Mouse (Mus musculus) gonadal fat pad, adult 2 months (tissue): ENCODE data around the gene Olfr1281. TPM values are rescaled to one million over a fixed set of nuclear protein-coding genes. Genes with fewer than 3 reads are reported as not detected.
"Not testable (repeated sequence)": the region's sequence is repeated elsewhere in the genome, so short reads cannot be mapped to it uniquely, and the experiment has no call there.

Experiments
- DNase-seq: peaks from one replicate; pipeline ENCODE4 v3.0.0-alpha.2; 2012; ENCODE audit warnings: low read depth
- polyA plus RNA-seq: library from polyadenylated mRNA; depleted of rRNA; stranded (reverse); fragments of >200 nt; gene quantifications from 2 replicates; pipeline ENCODE4 v1.2.3, GENCODE M21; 2012; rRNA removed

Olfr1281 gene
- not detected in 2 replicates for polyA plus RNA-seq

DNA sequence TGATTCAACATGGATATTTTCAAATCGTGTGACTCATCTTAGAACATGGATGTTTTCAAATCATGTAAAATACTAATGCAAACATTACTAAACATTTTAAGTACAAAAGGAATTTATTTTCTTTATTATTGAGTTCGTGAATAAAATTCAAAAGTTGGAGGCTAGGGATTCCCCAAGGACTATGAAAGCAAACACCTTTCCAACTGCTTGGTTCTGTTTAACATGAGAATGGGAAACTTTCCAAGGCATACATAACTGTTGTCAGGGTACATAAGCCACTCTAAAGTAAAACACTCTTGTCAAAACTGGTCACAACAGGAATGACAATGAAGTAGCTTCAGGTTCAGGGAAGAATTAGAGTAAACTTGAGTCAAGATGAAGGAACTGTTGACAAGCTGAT, at the start of gene Olfr1281:
Gene Olfr1281 (plus strand): TSS at position 301 of the 400 bp plus-strand sequence.
- DNase-seq: no peak

DNA sequence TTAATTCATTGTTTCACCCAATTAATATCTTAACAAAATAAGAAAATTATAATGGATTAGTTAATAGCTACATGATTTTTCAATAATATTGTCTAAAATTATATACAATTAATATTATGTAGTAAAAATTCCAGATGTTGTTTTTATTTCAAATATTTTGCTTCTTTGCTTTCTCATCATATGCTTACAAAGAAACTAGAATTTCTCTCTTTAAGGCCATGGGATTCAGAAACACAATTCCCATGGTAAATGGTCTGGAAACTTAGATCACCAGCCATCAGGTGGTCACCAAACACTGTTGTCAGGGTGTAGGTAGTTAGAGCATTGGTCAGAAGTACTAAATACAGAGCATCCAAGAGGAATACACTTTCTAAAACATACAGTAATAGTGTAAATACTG, 36.5 kb upstream of the Olfr1281 start, which contains the start of gene Olfr1278:
Gene Olfr1278 (plus strand): TSS at position 301 of the 400 bp plus-strand sequence.
- no peak for DNase-seq

DNA sequence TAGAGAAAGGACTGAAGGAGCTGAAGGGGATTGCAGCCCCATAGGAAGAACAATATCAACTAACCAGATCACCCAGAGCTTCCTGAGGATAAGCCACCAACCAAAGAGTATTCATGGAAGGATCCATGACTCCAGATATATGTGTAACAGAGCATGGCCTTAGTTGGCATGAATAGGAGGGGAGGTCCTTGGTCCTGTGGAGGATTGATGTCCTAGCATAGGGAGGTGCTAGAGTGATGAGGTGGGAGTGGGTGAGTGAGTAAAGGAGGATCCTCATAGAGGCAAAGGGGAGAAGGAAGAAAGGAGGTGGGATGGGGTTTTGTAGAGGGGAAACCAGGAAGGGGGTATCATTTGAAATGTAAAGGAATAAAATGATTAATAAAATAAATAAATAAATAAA, 27.8 kb upstream of the Olfr1281 start:
- no peak for DNase-seq

DNA sequence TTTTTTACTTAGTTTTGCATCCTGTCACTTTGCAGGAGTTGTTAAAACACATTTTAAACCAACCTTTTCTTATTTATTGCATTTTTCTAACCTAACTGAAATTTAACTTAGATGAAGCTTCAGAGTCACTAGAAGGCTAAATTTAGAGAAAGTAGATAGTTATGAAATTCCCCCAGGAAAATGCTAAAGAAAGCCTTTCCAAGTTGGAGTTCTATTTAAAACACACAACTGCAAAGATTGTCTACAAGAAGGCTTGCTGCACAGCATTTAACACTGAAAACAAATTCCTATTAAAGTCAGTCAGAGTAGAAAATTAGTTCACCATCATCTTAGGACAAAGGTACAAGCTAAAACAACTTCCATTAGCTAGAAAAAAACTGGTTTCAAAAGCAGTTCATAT, 25.9 kb upstream of the Olfr1281 start, which contains the start of gene Olfr1279:
Gene Olfr1279 (plus strand): TSS at position 262 of the 400 bp plus-strand sequence.
- DNase-seq: no peak

DNA sequence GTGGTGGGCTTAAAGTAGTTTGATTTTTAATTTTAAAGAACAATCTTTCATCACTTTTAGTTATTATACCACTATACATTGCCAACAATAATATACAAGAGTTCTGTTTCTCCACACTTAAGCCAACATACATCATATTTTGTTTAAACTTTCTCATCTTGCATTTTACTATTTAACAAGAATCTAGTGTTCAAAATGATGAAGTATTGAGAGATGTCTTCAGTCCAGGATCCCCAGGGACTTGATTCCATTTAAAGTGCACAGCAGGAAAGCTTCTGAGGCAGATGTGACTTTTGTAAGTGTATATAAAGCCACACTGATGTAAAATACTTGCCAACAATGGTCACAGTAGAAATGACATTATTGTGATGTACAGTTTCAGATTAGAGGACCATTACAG, 12.6 kb upstream of the Olfr1281 start, which contains the start of gene Olfr1280:
Gene Olfr1280 (plus strand): TSS at position 301 of the 400 bp plus-strand sequence.
- no peak for DNase-seq

DNA sequence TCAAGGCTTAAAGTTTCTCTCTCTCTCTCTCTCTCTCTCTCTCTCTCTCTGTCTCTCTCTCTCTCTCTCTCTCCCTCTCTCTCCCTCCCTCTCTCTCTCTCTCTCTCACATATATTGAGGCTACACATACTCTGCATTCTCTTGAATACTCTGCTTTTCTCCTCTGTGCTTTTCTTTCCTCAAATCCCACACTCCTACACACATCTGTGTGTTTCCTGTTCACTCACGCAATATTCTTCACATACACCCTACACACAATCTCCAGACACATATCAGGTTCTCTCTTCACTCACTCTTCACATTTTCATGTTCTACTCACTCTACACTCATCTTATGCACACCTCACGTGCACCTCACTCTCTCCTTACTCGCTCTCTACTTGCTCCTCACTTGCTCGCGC, 7.4 kb downstream of the Olfr1281 start:
- not testable (repeated sequence) for DNase-seq

- no peak for DNase-seq
Observed at GRCm38 (mm10) chr2:111335976-111336375, 9.7 kb downstream of the Olfr1281 start, which contains the start of gene Olfr1282. Olfr1282 (minus strand) TSS chr2:111336076.

DNA sequence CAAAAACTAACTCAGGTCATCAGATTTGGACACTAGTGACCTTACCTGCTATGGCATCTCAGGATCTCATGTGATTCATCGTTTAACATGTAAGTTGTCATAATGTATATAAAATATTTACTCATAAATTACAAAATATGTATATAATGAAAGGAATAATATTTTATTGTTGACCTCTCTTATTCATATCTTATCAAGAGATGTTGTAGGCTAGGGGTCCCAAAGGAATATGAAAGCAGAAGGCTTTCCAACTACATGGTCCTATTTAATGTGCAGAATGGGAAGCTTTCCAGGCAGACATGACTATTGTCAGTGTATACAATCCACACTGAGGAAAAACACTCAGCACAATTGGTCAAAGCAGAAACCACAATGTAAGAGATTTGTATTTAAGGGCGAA, 40.2 kb downstream of the Olfr1281 start, which contains the start of gene Olfr1283:
Gene Olfr1283 (plus strand): TSS at position 301 of the 400 bp plus-strand sequence.
- DNase-seq: no peak

DNA sequence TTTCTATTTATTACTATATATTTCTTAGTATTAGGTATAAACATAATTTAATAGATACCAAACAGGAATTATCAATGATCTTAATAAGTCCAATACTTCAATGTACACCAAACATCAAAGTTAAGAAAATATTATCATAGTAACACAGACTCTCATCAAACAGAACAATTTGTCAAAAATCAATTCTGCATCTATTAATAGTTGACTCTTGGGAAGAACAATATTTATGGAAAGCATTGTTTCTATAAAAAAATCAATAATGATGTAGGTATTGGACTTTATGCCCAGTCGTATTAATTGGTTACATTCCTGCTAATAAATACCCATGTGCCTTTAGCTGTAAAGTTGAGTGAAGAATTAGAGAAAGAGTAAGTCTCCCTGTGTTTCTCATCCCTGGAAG, 48.9 kb downstream of the Olfr1281 start, which contains the start of gene Olfr1284:
Gene Olfr1284 (plus strand): TSS at position 301 of the 400 bp plus-strand sequence.
- no peak for DNase-seq

Other genes starting within 250 kb of the Olfr1281 start
- not detected in 2 replicates for gene Gm13941, start 220.5 kb upstream of the Olfr1281 start, polyA plus RNA-seq
- gene Gm15130, start 173.6 kb upstream of the Olfr1281 start, polyA plus RNA-seq: not detected in 2 replicates
- 0.14 TPM in 1 of 2 replicates, not detected in the other for gene 4930430A15Rik, start 96.9 kb upstream of the Olfr1281 start, polyA plus RNA-seq
- not detected in 2 replicates for gene Olfr1275, start 91.2 kb upstream of the Olfr1281 start, polyA plus RNA-seq
- not detected in 2 replicates for gene Olfr1276, start 72.0 kb upstream of the Olfr1281 start, polyA plus RNA-seq
- gene Olfr1277, start 52.4 kb upstream of the Olfr1281 start, polyA plus RNA-seq: not detected in 2 replicates
- gene Olfr1278, start 36.4 kb upstream of the Olfr1281 start, polyA plus RNA-seq: not detected in 2 replicates
- gene Olfr1279, start 25.9 kb upstream of the Olfr1281 start, polyA plus RNA-seq: not detected in 2 replicates
- not detected in 2 replicates for gene Olfr1280, start 12.5 kb upstream of the Olfr1281 start, polyA plus RNA-seq
- gene Olfr1282, start 9.6 kb downstream of the Olfr1281 start, polyA plus RNA-seq: not detected in 2 replicates
- gene Olfr1283, start 40.3 kb downstream of the Olfr1281 start, polyA plus RNA-seq: not detected in 2 replicates
- gene Olfr1284, start 49.0 kb downstream of the Olfr1281 start, polyA plus RNA-seq: not detected in 2 replicates
- gene Olfr1286, start 96.6 kb downstream of the Olfr1281 start, polyA plus RNA-seq: not detected in 2 replicates
- gene Olfr1287, start 122.6 kb downstream of the Olfr1281 start, polyA plus RNA-seq: not detected in 2 replicates
- gene Olfr1288, start 147.6 kb downstream of the Olfr1281 start, polyA plus RNA-seq: not detected in 2 replicates
- gene Olfr1289, start 154.3 kb downstream of the Olfr1281 start, polyA plus RNA-seq: not detected in 2 replicates
- not detected in 2 replicates for gene Olfr1290, start 167.3 kb downstream of the Olfr1281 start, polyA plus RNA-seq
- gene Olfr1291-ps1, start 170.7 kb downstream of the Olfr1281 start, polyA plus RNA-seq: not detected in 2 replicates
- not detected in 2 replicates for gene Olfr1293-ps, start 198.7 kb downstream of the Olfr1281 start, polyA plus RNA-seq
- not detected in 2 replicates for gene Olfr1294, start 213.8 kb downstream of the Olfr1281 start, polyA plus RNA-seq
- gene Olfr1295, start 243.2 kb downstream of the Olfr1281 start, polyA plus RNA-seq: not detected in 2 replicates